Mouse (Mus musculus) liver, postnatal 0 days (tissue): ENCODE results near the gene BC107364. TPM values are rescaled to one million over a fixed set of nuclear protein-coding genes. Genes with fewer than 3 reads are reported as not detected.

Experiments used
- ATAC-seq: fragments of 200-750 bp; cut with Nextera tagmentation; 2 replicates; pipeline ENCODE4 v1.8.0; 2017; ENCODE audit warnings: mild to moderate bottlenecking, moderate library complexity
- DNase-seq: peaks from one replicate; pipeline ENCODE4 v3.0.0-alpha.2; 2016
- H3K27ac ChIP-seq: fragments of 300-500 bp; sonication (generic); 2 replicates; pipeline ENCODE4 v1.5.1; 2014; ENCODE audit warnings: antibody characterized with exemption, moderate library complexity, mild to moderate bottlenecking, low read depth
- H3K27me3 ChIP-seq: fragments of 300-500 bp; sonication (generic); 2 replicates; pipeline ENCODE4 v1.6.1; 2014; ENCODE audit warnings: low read length, control low read depth, mixed read lengths; ENCODE audit not compliant: insufficient read depth
- H3K36me3 ChIP-seq: fragments of 300-500 bp; sonication (generic); replicated peaks from 2 replicates; pipeline ENCODE4 v1.6.1; 2014; ENCODE audit warnings: mild to moderate bottlenecking, control low read depth, low read length, moderate library complexity, mixed read lengths; ENCODE audit not compliant: insufficient read depth
- H3K4me1 ChIP-seq: fragments of 300-500 bp; sonication (generic); 2 replicates; pipeline ENCODE4 v1.6.1; 2014; ENCODE audit warnings: antibody characterized with exemption, mild to moderate bottlenecking, control low read depth; ENCODE audit not compliant: insufficient read depth
- H3K4me2 ChIP-seq: fragments of 300-500 bp; sonication (generic); 2 replicates; pipeline ENCODE4 v1.6.1; 2014; ENCODE audit warnings: low read depth, mild to moderate bottlenecking, low read length, moderate library complexity, mixed read lengths
- H3K4me3 ChIP-seq: fragments of 300-500 bp; sonication (generic); 2 replicates; pipeline ENCODE4 v1.5.1; 2014; ENCODE audit warnings: low read depth, low read length
- H3K9ac ChIP-seq: fragments of 300-500 bp; sonication (generic); replicated peaks from 2 replicates; pipeline ENCODE4 v1.6.1; 2014; ENCODE audit warnings: mild to moderate bottlenecking, moderate library complexity
- H3K9me3 ChIP-seq: fragments of 300-500 bp; sonication (generic); 2 replicates; pipeline ENCODE4 v1.6.1; 2016; ENCODE audit warnings: mild to moderate bottlenecking, control low read depth, low read length, mixed read lengths
- CTCF ChIP-seq: sonication (generic); IDR thresholded peaks from 2 replicates; pipeline ENCODE4 v1.5.1; 2016; ENCODE audit warnings: antibody characterized with exemption, low read depth
- EP300 ChIP-seq: IDR thresholded peaks from 2 replicates; pipeline ENCODE4 v1.6.1; 2016; ENCODE audit warnings: antibody characterized with exemption, low read depth, mild to moderate bottlenecking
- WGBS: fragments of 180-500 bp; shearing (Covaris S2); extraction: QIAGEN DNeasy Blood & Tissue Kit; methylation state at CpG from one replicate; pipeline ENCODE4 v1.1.7; 2014; ENCODE audit not compliant: insufficient replicate concordance; 5-methylcytosine and 5-hydroxymethylcytosine counted together
- polyA plus RNA-seq: library from polyadenylated mRNA; unstranded; fragments of >200 nt; fragmentation: Nextera tagmentation; extraction: Ambion mirVana; gene quantifications from 2 replicates; pipeline ENCODE4 v1.2.1, GENCODE M21; 2015

BC107364 gene
- polyA plus RNA-seq, 1 experiment from 2014 or later, result not detected

- 61% methylated on average over 4 of the region's 4 CpGs for WGBS
- DNase-seq (no peak), ATAC-seq (no peak)
- Histone ChIP-seq H3K36me3 (no peaks in the 10 kb centered on the region), H3K9ac (no peak overlapping the region), H3K4me3 (no peak overlapping the region), H3K4me1 (peaks cover 2% of the 10 kb centered on the region; the same call in 1 of the 2 replicates), H3K4me2 (no peak overlapping the region), H3K27me3 (peaks cover 42% of the 10 kb centered on the region), H3K9me3 (no peaks in the 10 kb centered on the region), H3K27ac (no peak overlapping the region)
- no peak for TF ChIP-seq CTCF
- no peak for TF ChIP-seq EP300
Measured at GRCm38 (mm10) chr3:96445436-96445835, 6.7 kb downstream of the BC107364 start.

GRCm38 (mm10) chr3:96440578-96440977 lies 11.5 kb downstream of the BC107364 start:
- DNase-seq, result peak; percentile 78
- H3K4me1 ChIP-seq, result peaks cover 6% of the 10 kb centered on the region; the same call in 1 of the 2 replicates
- no peaks in the 10 kb centered on the region for H3K36me3 ChIP-seq
- no peak for ATAC-seq
- TF ChIP-seq CTCF, result peak; percentile 96
- no peak for TF ChIP-seq EP300
- H3K9ac ChIP-seq, result 0 out of 2 replicates have a peak overlapping the region, but pooled peaks have one; percentile 32
- H3K9me3 ChIP-seq, result no peaks in the 10 kb centered on the region
- WGBS, result 1% methylated on average over 13 of the region's 13 CpGs
- H3K4me3 ChIP-seq, result no peak overlapping the region
- peak overlapping the region; percentile 49 for H3K4me2 ChIP-seq
- peaks cover 69% of the 10 kb centered on the region for H3K27me3 ChIP-seq
- H3K27ac ChIP-seq, result no peak overlapping the region

- Histone ChIP-seq H3K27me3 (peaks cover 39% of the 10 kb centered on the region), H3K4me1 (peaks cover 7% of the 10 kb centered on the region; the same call in 1 of the 2 replicates), H3K9ac (no peak overlapping the region), H3K4me2 (peak overlapping the region; percentile 23), H3K36me3 (no peaks in the 10 kb centered on the region), H3K27ac (no peak overlapping the region), H3K9me3 (no peaks in the 10 kb centered on the region), H3K4me3 (peak overlapping the region; percentile 19)
- 2% methylated on average over 26 of the region's 26 CpGs for WGBS
- TF ChIP-seq EP300 (no peak), CTCF (no peak)
- ATAC-seq, result peak; percentile 74
- peak; percentile 44 for DNase-seq
Measured at GRCm38 (mm10) chr3:96435557-96436091, 16.5 kb downstream of the BC107364 start.

GRCm38 (mm10) chr3:96432207-96432606 lies 19.9 kb downstream of the BC107364 start:
- WGBS, result 56% methylated on average over 3 of the region's 3 CpGs
- DNase-seq, result no peak
- H3K36me3 ChIP-seq, result no peaks in the 10 kb centered on the region
- no peaks in the 10 kb centered on the region for H3K9me3 ChIP-seq
- H3K4me3 ChIP-seq, result no peak overlapping the region
- H3K27ac ChIP-seq, result no peak overlapping the region
- H3K27me3 ChIP-seq, result peaks cover 21% of the 10 kb centered on the region
- H3K4me1 ChIP-seq, result peaks cover 22% of the 10 kb centered on the region
- TF ChIP-seq CTCF (no peak), EP300 (no peak)
- ATAC-seq, result no peak
- no peak overlapping the region for H3K4me2 ChIP-seq
- no peak overlapping the region for H3K9ac ChIP-seq

GRCm38 (mm10) chr3:96429819-96430132 lies 22.3 kb downstream of the BC107364 start:
- Histone ChIP-seq H3K9me3 (no peaks in the 10 kb centered on the region), H3K27me3 (no peaks in the 10 kb centered on the region; the same call in 1 of the 2 replicates), H3K4me1 (peaks cover 18% of the 10 kb centered on the region), H3K4me3 (no peak overlapping the region), H3K4me2 (peak overlapping the region; percentile 42), H3K36me3 (no peaks in the 10 kb centered on the region), H3K9ac (no peak overlapping the region; the same call in 1 of the 2 replicates), H3K27ac (peak overlapping the region; percentile 90)
- no peak for DNase-seq
- 48% methylated on average over 4 of the region's 4 CpGs for WGBS
- TF ChIP-seq CTCF (no peak), EP300 (no peak)
- no peak for ATAC-seq

- H3K27me3 ChIP-seq, result no peaks in the 10 kb centered on the region
- no peak; the same call in 1 of the 2 replicates for TF ChIP-seq CTCF
- TF ChIP-seq EP300, result peak; percentile 96
- peaks cover 18% of the 10 kb centered on the region for H3K4me1 ChIP-seq
- 65% methylated on average over 13 of the region's 13 CpGs for WGBS
- H3K4me3 ChIP-seq, result no peak overlapping the region
- DNase-seq, result peak; percentile 48
- ATAC-seq, result peak; percentile 90
- H3K36me3 ChIP-seq, result no peaks in the 10 kb centered on the region
- H3K4me2 ChIP-seq, result peak overlapping the region; percentile 42
- H3K9ac ChIP-seq, result peak overlapping the region; percentile 3; the same call in 1 of the 2 replicates
- H3K27ac ChIP-seq, result peak overlapping the region; percentile 90
- H3K9me3 ChIP-seq, result no peaks in the 10 kb centered on the region
Measured at GRCm38 (mm10) chr3:96428941-96429818, 22.9 kb downstream of the BC107364 start.
